ENCODE assay signal across 1 mouse cellular context in the genomic region with DNA sequence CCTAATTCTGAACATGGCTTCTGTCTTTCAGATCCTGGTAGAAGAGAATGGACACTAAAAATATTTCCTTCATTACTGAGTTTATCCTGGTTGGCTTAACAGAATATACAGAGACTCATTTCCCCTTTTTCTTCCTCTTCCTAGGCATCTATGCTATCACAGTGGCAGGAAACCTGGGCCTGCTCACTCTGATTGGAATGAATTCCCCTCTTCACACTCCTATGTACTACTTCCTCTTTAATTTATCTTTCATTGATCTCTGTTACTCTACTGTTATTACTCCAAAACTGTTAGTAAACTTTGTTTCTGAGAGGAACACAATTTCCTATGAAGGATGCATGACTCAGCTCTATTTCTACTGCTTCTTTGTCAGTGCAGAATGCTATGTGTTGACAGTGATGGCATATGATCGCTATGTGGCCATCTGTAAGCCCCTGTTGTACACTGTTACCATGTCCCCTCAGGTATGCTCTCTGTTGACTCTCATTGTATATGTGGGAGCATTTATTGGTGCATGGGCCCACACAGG.
TF ChIP-seq lines count a peak whose summit lies in the region.

No protein-coding gene starts in this region.

TF ChIP-seq in MEL, 35 proteins besides CTCF, POLR2A, EP300 and RAD21:
- TF ChIP-seq MEF2A (IDR thresholded peaks at IDR 0.05; ENCODE audit: extremely low read depth, insufficient replicate concordance, low read depth, low read length, poor library complexity, severe bottlenecking) (no peak), MYB (IDR thresholded peaks at IDR 0.05; ENCODE audit: low read depth, low read length) (no peak), CHD1 (IDR thresholded peaks at IDR 0.05; ENCODE audit: low read depth, low read length) (no peak), POLR2AphosphoS2 (IDR thresholded peaks at IDR 0.05; ENCODE audit: low read length) (no peak), ETS1 (IDR thresholded peaks at IDR 0.05; ENCODE audit: low read depth, low read length) (no peak), JUND (IDR thresholded peaks at IDR 0.05; ENCODE audit: low read depth, low read length) (no peak), NRF1 (IDR thresholded peaks at IDR 0.05; ENCODE audit: insufficient read depth, low read depth, low read length, poor library complexity, severe bottlenecking) (no peak), CHD2 (IDR thresholded peaks at IDR 0.05; ENCODE audit: low read length) (no peak), ELF1 (IDR thresholded peaks at IDR 0.05; ENCODE audit: low read depth, low read length) (no peak), USF1 (IDR thresholded peaks at IDR 0.05; ENCODE audit: low read depth, low read length) (no peak), MAZ (IDR thresholded peaks at IDR 0.05; ENCODE audit: low read depth, low read length) (no peak), POLR2AphosphoS5 (IDR thresholded peaks at IDR 0.05; ENCODE audit: borderline replicate concordance, low read depth, low read length) (no peak), MAX (IDR thresholded peaks at IDR 0.05; ENCODE audit: low read length) (no peak), HCFC1 (IDR thresholded peaks at IDR 0.05; ENCODE audit: low read depth, low read length) (no peak), BHLHE40 (IDR thresholded peaks at IDR 0.05; ENCODE audit: borderline replicate concordance, low read depth, low read length) (no peak), TCF12 (IDR thresholded peaks at IDR 0.05; ENCODE audit: low read depth, low read length) (no peak)
TF ChIP-seq in MEL: peak in this region for 0.
